Mouse (Mus musculus): Measurements from ENCODE around the gene Zcchc10.
"Not testable (repeated sequence)": the region's sequence is repeated elsewhere in the genome, so short reads cannot be mapped to it uniquely, and the experiment has no call there.

The Zcchc10 gene

DNA sequence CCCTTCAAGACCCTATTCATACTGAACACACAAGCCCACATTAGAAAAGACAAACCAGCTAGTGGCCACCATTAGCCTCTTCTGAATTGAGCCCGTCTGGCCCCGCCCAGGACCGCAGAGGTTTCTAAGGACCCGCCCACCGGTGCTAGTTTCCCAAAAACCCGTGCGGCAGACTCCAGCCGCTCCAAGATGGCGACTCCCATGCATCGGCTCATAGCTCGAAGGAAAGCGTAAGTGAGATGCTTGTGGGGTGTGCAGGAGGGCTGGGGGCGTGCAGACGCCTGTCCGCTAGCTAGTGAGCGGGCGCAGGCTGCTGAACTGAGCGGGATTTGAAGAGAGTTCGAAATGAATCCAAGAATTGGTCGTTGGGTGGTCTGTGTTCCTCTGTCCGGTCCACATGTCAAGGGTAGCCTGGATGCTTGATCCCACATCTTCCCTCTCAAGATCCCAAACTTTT, at the start of gene Zcchc10:
TSS of gene Zcchc10 (plus strand) at position 168 of the 457 bp plus-strand sequence.
- DNase-seq, result peak; percentile 70 to 71

DNA sequence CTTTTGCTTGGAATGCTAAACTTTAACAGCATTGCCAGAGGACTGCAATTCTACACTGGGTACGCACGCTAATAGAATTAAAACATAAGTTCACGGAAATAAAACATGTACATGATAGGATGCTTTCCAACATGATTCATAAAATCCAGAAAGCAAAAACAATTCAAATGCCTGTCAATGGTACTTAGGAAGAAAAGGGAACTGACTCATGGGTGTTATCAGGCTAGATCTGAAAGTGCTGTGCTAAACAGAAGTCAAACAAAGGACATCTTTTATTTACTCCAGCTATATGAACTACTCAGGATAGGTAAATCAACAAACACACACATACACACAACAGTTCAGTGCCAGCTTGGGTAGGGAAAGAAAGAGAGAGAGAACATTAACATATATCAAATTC, 49.1 kb upstream of the Zcchc10 start:
- DNase-seq, result no peak

DNA sequence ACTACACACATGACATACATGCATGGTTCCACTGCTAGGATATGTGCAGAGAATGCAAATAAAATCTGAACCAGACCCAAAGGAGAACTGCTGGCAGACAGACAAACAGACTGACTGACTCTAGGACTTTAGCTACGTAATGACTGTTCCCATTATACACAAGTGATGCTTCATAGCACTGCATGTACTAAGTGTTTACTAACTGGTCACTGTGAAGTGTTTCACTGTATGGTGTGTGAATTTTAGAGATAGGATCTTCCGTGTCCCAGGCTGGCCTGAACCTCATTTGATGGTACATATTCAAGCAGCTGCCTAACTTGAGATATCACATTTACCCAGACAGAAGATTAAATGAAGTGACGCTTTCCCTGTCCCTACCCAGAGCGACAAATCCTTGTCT, 46.1 kb upstream of the Zcchc10 start:
- no peak for DNase-seq

DNA sequence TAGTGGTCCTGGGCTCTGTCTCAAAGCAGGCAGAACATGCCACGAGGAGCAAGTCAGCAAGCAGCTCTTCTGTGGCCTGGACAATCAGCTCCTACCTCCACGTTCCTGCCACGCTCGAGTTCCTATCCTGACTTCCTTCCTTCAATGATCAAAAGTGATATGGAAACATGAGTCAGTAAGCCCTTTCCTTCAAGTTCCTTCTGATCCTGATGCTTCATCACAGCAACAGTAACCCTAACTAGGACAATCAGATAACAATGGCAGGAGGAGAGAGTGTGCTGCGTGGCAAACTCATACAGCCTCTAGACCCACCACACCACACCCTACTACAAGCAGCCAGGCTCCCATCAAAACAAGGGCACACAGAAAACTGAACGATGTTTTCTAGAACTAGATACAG, 38.6 kb upstream of the Zcchc10 start:
- no peak for DNase-seq

DNA sequence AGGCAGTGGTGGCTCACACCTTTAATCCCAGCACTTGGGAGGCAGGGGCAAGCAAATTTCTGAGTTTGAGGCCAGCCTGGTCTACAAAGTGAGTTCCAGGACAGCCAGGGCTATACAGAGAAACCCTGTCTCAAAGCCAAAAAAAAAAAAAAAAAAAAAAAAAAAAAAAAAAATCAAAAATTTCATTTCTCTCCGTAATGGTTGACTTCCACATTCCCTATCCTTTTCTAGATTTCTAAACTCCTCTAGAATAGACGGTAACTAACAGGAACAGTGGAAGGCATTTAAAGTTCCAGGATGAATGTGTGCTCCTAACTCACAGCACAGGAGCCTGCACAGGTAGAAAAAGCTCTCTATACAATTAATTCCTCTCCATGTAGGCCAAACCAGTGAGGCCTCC, 34.3 kb upstream of the Zcchc10 start:
- not testable (repeated sequence) for DNase-seq

- no peak for DNase-seq
Measured at GRCm38 (mm10) chr11:53290871-53291270, 33.6 kb upstream of the Zcchc10 start.

DNA sequence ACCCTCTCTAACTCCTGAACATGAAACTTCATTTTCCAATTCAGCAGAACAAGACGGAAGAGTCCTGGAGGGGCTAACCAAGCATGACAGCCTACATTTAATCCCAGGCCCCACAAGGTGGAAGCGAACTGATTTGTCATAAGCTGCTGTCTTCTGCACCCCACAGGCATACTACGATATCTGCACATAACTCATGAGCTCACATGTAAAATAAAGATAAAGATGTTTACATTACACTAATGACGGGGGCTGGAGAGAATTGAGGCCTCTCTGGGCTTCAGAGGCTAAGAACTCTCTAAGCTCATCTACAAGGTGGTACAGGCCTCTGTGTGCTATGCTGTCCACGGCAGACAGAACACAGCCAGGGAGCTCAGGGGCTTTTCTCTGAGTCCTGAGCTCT, 30.0 kb upstream of the Zcchc10 start:
- DNase-seq, result no peak

GRCm38 (mm10) chr11:53296880-53297279, 27.6 kb upstream of the Zcchc10 start:
- DNase-seq, result no peak

DNA sequence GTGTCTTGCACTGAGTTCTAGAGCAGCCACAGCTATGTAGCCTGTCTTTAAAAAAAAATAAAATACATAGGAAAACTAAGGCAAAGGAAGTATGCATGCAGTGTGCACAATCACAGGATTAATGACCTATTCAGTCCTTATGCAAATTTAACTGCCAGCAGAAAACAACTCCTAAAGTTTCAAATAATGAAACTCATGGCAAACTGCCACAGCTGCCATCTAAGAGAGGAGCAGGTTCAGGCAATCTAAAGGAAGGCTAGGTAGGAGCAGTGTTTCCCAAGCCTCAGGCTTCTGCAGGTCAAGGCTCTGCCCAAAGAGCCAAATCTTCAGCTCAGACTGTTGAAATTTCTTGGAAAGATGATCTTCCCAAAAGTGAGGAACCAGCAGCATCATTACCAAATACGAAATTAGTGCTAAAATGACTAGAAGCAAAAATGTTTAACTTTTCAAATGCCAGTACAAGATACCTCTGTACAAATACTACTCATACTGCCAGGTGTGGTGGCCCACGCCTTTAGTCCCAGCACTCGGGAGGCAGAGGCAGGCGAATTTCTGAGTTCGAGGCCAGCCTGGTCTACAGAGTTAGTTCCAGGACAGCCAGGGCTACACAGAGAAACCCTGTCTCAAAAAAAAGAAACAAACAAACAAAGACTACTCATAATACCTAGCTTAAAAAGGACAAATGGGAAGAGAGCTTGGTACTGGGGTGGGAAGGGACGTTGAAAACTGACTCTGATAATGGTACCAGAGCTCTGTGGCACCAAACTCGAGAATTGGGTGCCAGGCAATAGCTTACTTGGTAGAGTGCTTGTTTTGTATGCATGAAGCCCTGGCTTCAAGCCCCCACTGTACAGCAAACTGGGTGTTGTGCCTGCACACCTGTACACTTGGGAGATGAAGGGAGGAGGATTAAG, 26.3 kb upstream of the Zcchc10 start:
- DNase-seq, result no peak

- DNase-seq, result peak; percentile 32 to 61
Measured at GRCm38 (mm10) chr11:53299551-53300329, 24.7 kb upstream of the Zcchc10 start.

DNA sequence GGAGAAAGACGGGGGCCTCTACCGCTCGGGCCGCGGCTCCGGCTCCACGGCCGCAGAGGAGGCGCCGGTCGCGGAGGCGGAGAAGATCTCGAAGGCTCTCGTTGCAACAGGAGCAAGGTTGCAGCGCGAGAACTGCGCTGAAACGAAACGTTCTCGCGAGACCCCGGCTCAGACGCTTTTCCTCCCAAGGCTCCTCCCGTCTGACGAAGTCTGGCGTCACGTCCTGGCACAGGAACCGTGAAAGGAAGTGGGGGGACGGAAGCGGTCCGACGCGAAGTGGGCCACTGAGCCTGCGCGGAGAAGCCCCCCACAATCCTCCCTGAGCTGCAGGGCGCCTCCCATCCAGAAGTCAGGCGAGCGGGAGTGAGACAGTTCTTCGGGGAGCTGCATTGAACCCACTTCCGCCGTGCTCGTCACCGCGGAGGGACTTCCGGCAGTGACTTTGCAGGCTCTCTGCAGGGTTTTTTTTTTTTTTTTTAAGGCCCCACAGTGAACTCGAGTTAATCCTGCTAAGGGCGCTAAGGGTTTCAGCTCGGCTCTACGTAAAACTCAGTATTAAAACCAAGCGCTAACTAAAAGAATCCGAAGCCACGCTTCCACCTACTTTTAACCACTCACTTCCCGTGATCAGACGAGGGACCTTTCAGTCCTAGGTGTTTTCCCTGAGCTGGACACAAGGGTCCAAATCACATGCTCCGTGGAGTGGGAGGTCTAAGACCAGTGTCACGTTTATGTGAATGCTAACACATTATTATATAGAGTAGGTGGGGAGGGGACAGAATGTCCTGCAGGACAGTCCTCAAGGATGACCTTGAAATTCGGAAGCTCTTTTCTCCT, 23.9 kb upstream of the Zcchc10 start, which contains the start of gene Hspa4:
TSS of gene Hspa4 (minus strand) at position 128 of the 837 bp plus-strand sequence.
- peak; percentile 98 to 99 for DNase-seq

GRCm38 (mm10) chr11:53301167-53301515, 23.3 kb upstream of the Zcchc10 start:
- DNase-seq, result no peak

- DNase-seq, result no peak
Measured at GRCm38 (mm10) chr11:53304044-53304840, 20.2 kb upstream of the Zcchc10 start.

GRCm38 (mm10) chr11:53306965-53307364, 17.5 kb upstream of the Zcchc10 start:
- no peak for DNase-seq

DNA sequence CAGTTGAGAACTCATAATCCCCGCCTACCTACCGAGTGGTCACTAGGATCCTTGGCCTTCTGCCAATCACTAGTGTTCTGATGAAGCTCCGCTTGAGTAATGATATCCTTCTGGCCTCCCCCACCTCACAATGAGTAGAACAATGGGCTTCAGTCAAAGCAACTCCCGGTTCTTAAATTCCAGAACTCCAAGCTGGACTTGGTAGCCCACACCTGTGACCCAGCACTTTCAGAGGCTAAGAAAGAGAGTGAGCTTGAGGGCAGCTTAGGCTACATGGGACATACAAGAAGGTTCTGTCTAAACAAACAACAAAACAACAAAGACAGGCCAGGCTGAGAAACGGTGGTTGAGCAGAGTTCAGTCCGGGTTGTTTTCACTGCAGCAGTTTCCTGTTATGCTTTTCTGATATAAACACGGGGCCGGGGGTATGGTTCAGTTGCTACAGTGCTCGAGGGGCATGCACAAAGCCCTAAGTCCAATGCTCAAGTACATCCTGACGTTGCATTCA, 16.9 kb upstream of the Zcchc10 start:
- DNase-seq, result no peak

- DNase-seq, result no peak
Measured at GRCm38 (mm10) chr11:53308251-53308864, 16.1 kb upstream of the Zcchc10 start.

- DNase-seq, result no peak
Measured at GRCm38 (mm10) chr11:53308884-53309310, 15.6 kb upstream of the Zcchc10 start.

DNA sequence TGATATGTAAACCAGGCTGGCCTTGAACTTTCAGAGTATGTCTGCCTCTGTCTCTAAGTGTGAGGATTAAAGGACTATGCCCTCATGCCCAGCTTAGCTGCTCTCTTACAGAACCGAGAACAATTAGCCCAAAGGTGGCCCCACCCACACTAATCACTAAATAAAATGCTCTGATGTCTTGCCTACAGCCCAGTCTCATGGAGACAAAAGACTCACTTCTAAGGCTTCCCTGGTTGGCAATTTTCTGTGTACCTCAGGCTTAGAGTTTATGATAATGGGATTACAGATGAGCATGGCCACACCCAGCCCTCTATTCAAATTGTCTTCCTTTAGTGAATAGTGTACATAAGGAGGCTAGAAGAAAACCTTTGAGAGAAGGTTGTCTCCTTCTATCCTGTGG, 13.1 kb upstream of the Zcchc10 start:
- DNase-seq, result no peak

DNA sequence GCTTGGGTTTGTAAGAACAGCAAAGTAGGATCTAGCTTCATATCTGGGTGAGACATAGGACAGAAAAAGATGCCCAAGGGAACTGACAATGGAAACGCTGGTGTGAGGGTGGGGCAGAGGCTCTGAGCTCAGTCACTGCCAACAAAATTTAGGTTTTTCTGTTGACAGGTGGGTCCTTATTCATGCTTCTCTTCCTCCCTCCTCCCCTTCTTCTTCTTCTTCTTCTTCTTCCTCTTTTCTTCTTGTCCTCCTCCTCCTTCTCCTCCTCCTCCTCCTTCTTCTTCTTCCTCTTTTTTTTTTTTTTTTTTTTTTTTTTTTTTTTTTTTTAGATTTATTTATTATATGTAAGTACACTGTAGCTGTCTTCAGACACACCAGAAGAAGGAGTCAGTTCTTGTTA, 11.7 kb upstream of the Zcchc10 start:
- not testable (repeated sequence) for DNase-seq

DNA sequence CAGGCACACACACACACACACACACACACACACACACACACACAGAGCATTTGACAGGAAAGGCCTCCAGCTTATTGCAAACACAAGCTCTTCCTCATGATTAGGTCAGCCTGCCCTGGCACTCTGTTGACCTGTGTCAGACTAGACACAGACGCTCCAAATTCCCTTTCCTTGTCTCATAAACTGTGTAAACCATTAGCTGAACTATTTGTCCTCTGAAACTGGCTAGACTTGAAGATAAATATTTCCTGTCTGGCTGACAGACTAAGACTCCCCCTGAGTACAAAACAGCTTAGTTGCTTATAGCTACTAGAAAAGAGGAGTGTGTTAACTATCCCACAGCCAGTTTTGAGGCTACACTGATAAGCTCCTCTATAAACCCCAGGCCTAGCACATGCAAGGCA, 9.7 kb upstream of the Zcchc10 start:
- DNase-seq, result no peak

- no peak for DNase-seq
Measured at GRCm38 (mm10) chr11:53316996-53317395, 7.5 kb upstream of the Zcchc10 start.
